Mouse (Mus musculus) kidney, embryonic 14.5 days (tissue): ENCODE results near the gene Gm33543. TPM values are rescaled to one million over a fixed set of nuclear protein-coding genes. Genes with fewer than 3 reads are reported as not detected.

Experiments used
- ATAC-seq: fragments of 200-750 bp; cut with Nextera tagmentation; 2 replicates; pipeline ENCODE4 v1.8.0; 2017; ENCODE audit warnings: moderate number of reproducible peaks, mild to moderate bottlenecking, moderate TSS enrichment, moderate library complexity; ENCODE audit not compliant: low FRiP score, low TSS enrichment
- H3K27ac ChIP-seq: fragments of 300-500 bp; sonication (generic); 2 replicates; pipeline ENCODE4 v1.5.1; 2014; ENCODE audit warnings: low read depth, mild to moderate bottlenecking, low read length, moderate library complexity, mixed read lengths
- H3K27me3 ChIP-seq: fragments of 300-500 bp; sonication (generic); 2 replicates; pipeline ENCODE4 v1.6.1; 2014; ENCODE audit warnings: mild to moderate bottlenecking, low read length; ENCODE audit not compliant: control insufficient read depth, insufficient read depth
- H3K36me3 ChIP-seq: fragments of 300-500 bp; sonication (generic); 2 replicates; pipeline ENCODE4 v1.6.1; 2014; ENCODE audit warnings: low read length, mixed read lengths; ENCODE audit not compliant: control insufficient read depth, insufficient read depth
- H3K4me1 ChIP-seq: fragments of 300-500 bp; sonication (generic); 2 replicates; pipeline ENCODE4 v1.6.1; 2014; ENCODE audit warnings: low read length, mixed read lengths; ENCODE audit not compliant: control insufficient read depth, insufficient read depth
- H3K4me2 ChIP-seq: fragments of 300-500 bp; sonication (generic); replicated peaks from 2 replicates; pipeline ENCODE4 v1.6.1; 2014; ENCODE audit warnings: low read depth, mild to moderate bottlenecking, low read length
- H3K4me3 ChIP-seq: fragments of 300-500 bp; sonication (generic); 2 replicates; pipeline ENCODE4 v1.5.1; 2014; ENCODE audit warnings: mild to moderate bottlenecking, low read length
- H3K9ac ChIP-seq: fragments of 300-500 bp; sonication (generic); 2 replicates; pipeline ENCODE4 v1.6.1; 2014; ENCODE audit warnings: low read depth, mild to moderate bottlenecking, low read length, moderate library complexity
- H3K9me3 ChIP-seq: fragments of 300-500 bp; sonication (generic); 2 replicates; pipeline ENCODE4 v1.6.1; 2016; ENCODE audit warnings: low read length; ENCODE audit not compliant: control insufficient read depth
- WGBS: fragments of 180-500 bp; shearing (Covaris S2); extraction: QIAGEN DNeasy Blood & Tissue Kit; methylation state at CpG from one replicate; pipeline ENCODE4 v1.1.7; 2014; 5-methylcytosine and 5-hydroxymethylcytosine counted together
- polyA plus RNA-seq: library from polyadenylated mRNA; unstranded; fragments of >200 nt; fragmentation: Nextera tagmentation; extraction: Ambion mirVana; gene quantifications from 2 replicates; pipeline ENCODE4 v1.2.1, GENCODE M21; 2014

The Gm33543 gene
- polyA plus RNA-seq, 1 experiment from 2014 or later = not detected

DNA sequence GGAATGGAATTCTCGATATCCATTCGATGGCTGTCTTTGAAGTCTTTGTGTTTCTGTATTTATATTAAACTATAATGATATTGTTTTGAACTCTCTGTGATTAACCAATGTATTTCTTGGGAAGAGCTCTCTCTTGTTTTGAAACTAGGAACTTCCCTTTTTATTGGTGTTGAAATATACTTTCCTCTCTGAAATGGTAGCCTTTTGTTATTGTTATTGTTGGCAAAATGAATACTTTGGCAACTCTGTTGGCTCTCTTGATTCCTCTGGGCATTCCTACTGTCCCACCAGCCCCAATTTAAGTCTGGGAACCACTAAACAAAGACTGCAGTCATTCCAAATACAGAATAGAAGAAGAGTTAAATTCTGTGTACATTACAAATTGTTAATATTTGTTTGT lies 24.9 kb upstream of the Gm33543 start:
- H3K36me3 ChIP-seq = no peaks in the 10 kb centered on the region
- ATAC-seq = no peak
- H3K4me1 ChIP-seq = no peaks in the 10 kb centered on the region; the same call in 1 of the 2 replicates
- no peak overlapping the region for H3K4me2 ChIP-seq
- no peaks in the 10 kb centered on the region for H3K27me3 ChIP-seq
- no peaks in the 10 kb centered on the region for H3K9me3 ChIP-seq
- H3K27ac ChIP-seq = no peak overlapping the region
- no peak overlapping the region for H3K9ac ChIP-seq
- H3K4me3 ChIP-seq = no peak overlapping the region
- 93% methylated on average over 2 of the region's 2 CpGs for WGBS

DNA sequence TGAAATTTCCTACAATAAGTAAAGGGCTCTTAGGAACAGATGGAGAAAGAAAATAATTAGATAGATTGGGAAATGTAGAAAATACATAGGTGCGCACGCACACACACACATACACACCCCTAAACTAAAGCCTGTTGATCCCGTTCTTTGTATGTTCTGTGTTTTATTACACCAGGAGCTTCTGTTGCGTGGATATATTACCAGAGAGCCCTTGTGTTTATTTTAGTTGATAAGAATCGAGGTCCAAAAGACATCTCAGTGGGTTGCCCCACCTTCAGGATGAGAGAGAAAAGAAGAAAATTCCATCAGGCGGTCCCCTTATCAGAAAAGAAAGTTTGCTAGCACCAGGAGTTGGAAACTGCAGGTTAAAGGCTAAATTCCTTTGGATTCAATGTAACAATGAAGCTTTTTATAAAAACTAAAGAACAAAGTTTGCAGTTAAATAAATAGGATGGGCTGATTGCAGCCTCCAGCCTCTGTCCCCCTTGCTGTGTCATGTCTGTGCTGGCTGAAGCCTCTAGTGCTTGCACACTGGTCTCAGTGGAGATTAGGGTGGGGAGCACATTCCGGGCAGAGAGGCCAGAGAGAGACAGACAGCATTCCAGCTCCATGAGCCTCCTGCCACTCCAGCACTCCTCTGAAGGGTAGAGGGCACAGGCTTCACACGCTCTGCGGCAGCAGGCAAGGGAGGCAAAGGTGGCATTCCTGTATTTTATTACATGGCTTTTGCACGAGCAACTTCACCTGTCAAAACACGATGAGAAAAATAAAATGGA lies 21.8 kb upstream of the Gm33543 start:
- Histone ChIP-seq H3K4me3 (no peak overlapping the region), H3K27ac (no peak overlapping the region), H3K36me3 (no peaks in the 10 kb centered on the region), H3K4me1 (no peaks in the 10 kb centered on the region; the same call in 1 of the 2 replicates), H3K4me2 (no peak overlapping the region), H3K9ac (no peak overlapping the region), H3K27me3 (no peaks in the 10 kb centered on the region), H3K9me3 (no peaks in the 10 kb centered on the region)
- 46% methylated on average over 11 of the region's 11 CpGs for WGBS
- no peak for ATAC-seq

GRCm38 (mm10) chr10:95862664-95863063 lies 19.9 kb upstream of the Gm33543 start:
- no peaks in the 10 kb centered on the region for H3K36me3 ChIP-seq
- no peaks in the 10 kb centered on the region; the same call in 1 of the 2 replicates for H3K4me1 ChIP-seq
- no peaks in the 10 kb centered on the region for H3K27me3 ChIP-seq
- no peaks in the 10 kb centered on the region for H3K9me3 ChIP-seq
- ATAC-seq = no peak
- 77% methylated on average over 3 of the region's 3 CpGs for WGBS
- no peak overlapping the region for H3K4me3 ChIP-seq
- H3K9ac ChIP-seq = no peak overlapping the region
- no peak overlapping the region for H3K27ac ChIP-seq
- H3K4me2 ChIP-seq = no peak overlapping the region

DNA sequence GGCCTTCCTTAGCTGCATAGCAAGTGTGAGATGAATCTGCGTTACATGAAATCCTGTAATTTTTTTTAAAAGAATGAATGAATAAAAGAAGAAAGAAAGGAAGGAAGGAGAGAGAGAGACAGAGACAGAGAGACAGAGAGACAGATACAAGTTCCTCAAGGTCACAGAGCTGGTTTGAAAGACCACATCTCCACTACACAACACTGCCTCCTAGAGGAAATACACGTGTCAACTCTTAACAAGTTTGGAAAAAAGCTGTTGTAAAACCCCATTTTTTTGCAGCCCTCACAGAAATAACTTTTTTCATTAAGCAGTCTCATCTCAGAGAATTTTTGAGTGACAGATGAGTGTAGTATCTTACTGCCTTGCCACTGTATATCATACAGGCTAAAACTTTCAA lies 15.4 kb upstream of the Gm33543 start:
- no peaks in the 10 kb centered on the region for H3K9me3 ChIP-seq
- H3K27ac ChIP-seq = no peak overlapping the region
- no peak overlapping the region for H3K4me2 ChIP-seq
- H3K36me3 ChIP-seq = no peaks in the 10 kb centered on the region
- H3K4me1 ChIP-seq = no peaks in the 10 kb centered on the region
- 35% methylated on average over 2 of the region's 2 CpGs for WGBS
- no peak overlapping the region for H3K4me3 ChIP-seq
- no peak for ATAC-seq
- no peak overlapping the region for H3K9ac ChIP-seq
- no peaks in the 10 kb centered on the region for H3K27me3 ChIP-seq

- no peak overlapping the region for H3K4me3 ChIP-seq
- no peaks in the 10 kb centered on the region for H3K9me3 ChIP-seq
- ATAC-seq = no peak
- no peaks in the 10 kb centered on the region for H3K27me3 ChIP-seq
- H3K4me1 ChIP-seq = no peaks in the 10 kb centered on the region
- no peak overlapping the region for H3K9ac ChIP-seq
- no peaks in the 10 kb centered on the region for H3K36me3 ChIP-seq
- H3K27ac ChIP-seq = no peak overlapping the region
- no peak overlapping the region for H3K4me2 ChIP-seq
- 92% methylated on average over 6 of the region's 6 CpGs for WGBS
Measured at GRCm38 (mm10) chr10:95855411-95855810, 12.7 kb upstream of the Gm33543 start.

- Histone ChIP-seq H3K4me3 (no peak overlapping the region), H3K27ac (no peak overlapping the region), H3K9me3 (no peaks in the 10 kb centered on the region), H3K9ac (no peak overlapping the region), H3K4me2 (no peak overlapping the region), H3K27me3 (no peaks in the 10 kb centered on the region), H3K4me1 (no peaks in the 10 kb centered on the region), H3K36me3 (no peaks in the 10 kb centered on the region)
- 85% methylated on average over 3 of the region's 3 CpGs for WGBS
- no peak for ATAC-seq
Measured at GRCm38 (mm10) chr10:95850504-95850903, 7.8 kb upstream of the Gm33543 start.

DNA sequence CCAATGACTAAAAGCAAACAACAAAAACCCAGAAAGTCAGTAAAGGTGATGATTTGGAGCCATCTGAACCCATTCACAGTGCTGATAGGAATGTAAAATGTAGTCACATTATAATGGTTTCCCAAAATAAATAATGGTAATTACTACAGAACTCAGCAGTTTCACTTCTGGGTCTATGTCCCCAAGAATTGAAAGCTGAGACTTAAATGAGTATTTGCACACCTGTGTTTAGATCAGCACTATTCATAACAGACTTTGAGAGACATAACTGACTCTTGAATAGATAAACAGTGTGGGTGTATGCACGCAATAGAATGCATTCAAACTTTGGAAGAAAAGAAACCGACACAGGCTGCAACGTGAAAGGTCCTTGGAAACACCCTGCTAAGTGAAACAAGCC lies 4.0 kb upstream of the Gm33543 start:
- 85% methylated on average over 3 of the region's 3 CpGs for WGBS

GRCm38 (mm10) chr10:95846281-95846680 lies 3.6 kb upstream of the Gm33543 start:
- Histone ChIP-seq H3K36me3 (no peaks in the 10 kb centered on the region), H3K4me3 (no peak overlapping the region), H3K4me1 (no peaks in the 10 kb centered on the region), H3K9me3 (no peaks in the 10 kb centered on the region), H3K27ac (no peak overlapping the region), H3K9ac (no peak overlapping the region), H3K27me3 (no peaks in the 10 kb centered on the region), H3K4me2 (no peak overlapping the region)
- ATAC-seq = no peak

More for the DNA sequence above, 4.0 kb upstream of the Gm33543 start:
- Histone ChIP-seq H3K4me3 (no peak overlapping the region), H3K27me3 (no peaks in the 10 kb centered on the region), H3K4me1 (no peaks in the 10 kb centered on the region), H3K4me2 (no peak overlapping the region), H3K9me3 (no peaks in the 10 kb centered on the region), H3K36me3 (no peaks in the 10 kb centered on the region), H3K27ac (no peak overlapping the region), H3K9ac (no peak overlapping the region)
- ATAC-seq = no peak

DNA sequence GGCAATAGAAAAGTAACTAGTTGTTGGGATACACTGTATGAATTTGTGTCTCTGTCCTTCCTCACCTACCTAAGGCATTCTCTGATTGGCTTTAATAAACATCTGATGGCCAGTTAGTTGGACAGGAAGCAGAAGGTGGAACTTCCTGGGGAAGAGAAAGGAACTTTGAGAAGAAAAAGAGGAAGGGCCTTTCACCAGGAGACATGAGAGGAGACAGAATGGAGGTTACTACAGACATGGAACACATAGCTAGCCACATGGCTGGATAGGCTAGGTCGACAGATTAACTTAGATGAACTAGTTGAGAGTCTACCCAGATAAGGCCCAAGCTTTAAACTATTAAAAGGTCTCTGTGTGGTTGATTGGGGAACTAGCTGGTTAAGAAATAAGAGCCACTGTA lies 1.1 kb upstream of the Gm33543 start:
- Histone ChIP-seq H3K9ac (no peak overlapping the region), H3K4me2 (no peak overlapping the region), H3K27ac (no peak overlapping the region), H3K36me3 (no peaks in the 10 kb centered on the region), H3K4me1 (no peaks in the 10 kb centered on the region), H3K9me3 (no peaks in the 10 kb centered on the region), H3K4me3 (no peak overlapping the region), H3K27me3 (no peaks in the 10 kb centered on the region)
- no peak for ATAC-seq
- WGBS = 88% methylated on average over 1 of the region's 1 CpGs
